Mouse (Mus musculus) intestine, embryonic 15.5 days (tissue): ENCODE results near the gene Dnajc1. TPM values are rescaled to one million over a fixed set of nuclear protein-coding genes. Genes with fewer than 3 reads are reported as not detected.
A peak's percentile ranks its signal among the peaks of the same experiment; 100 is the strongest.

Experiments used
- ATAC-seq: fragments of 200-750 bp; cut with Nextera tagmentation; 2 replicates; pipeline ENCODE4 v1.8.0; 2017; ENCODE audit warnings: moderate TSS enrichment, moderate library complexity
- H3K27ac ChIP-seq: fragments of 300-500 bp; sonication (generic); 2 replicates; pipeline ENCODE4 v1.5.1; 2015; ENCODE audit warnings: mild to moderate bottlenecking, inconsistent platforms
- H3K27me3 ChIP-seq: fragments of 300-500 bp; sonication (generic); replicated peaks from 2 replicates; pipeline ENCODE4 v1.6.1; 2015; ENCODE audit warnings: inconsistent platforms
- H3K36me3 ChIP-seq: fragments of 300-500 bp; sonication (generic); 2 replicates; pipeline ENCODE4 v1.6.1; 2015; ENCODE audit warnings: inconsistent platforms
- H3K4me1 ChIP-seq: fragments of 300-500 bp; sonication (generic); replicated peaks from 2 replicates; pipeline ENCODE4 v1.6.1; 2015; ENCODE audit warnings: inconsistent platforms
- H3K4me2 ChIP-seq: fragments of 300-500 bp; sonication (generic); replicated peaks from 2 replicates; pipeline ENCODE4 v1.6.1; 2015; ENCODE audit warnings: mild to moderate bottlenecking, inconsistent platforms
- H3K4me3 ChIP-seq: fragments of 300-500 bp; sonication (generic); replicated peaks from 2 replicates; pipeline ENCODE4 v1.5.1; 2015; ENCODE audit warnings: inconsistent platforms
- H3K9ac ChIP-seq: fragments of 300-500 bp; sonication (generic); 2 replicates; pipeline ENCODE4 v1.6.1; 2015; ENCODE audit warnings: inconsistent platforms
- H3K9me3 ChIP-seq: fragments of 300-500 bp; sonication (generic); 2 replicates; pipeline ENCODE4 v1.6.1; 2016; ENCODE audit warnings: inconsistent platforms
- WGBS: fragments of 180-500 bp; shearing (Covaris S2); methylation state at CpG from one replicate; pipeline ENCODE4 v1.1.7; 2015; 5-methylcytosine and 5-hydroxymethylcytosine counted together
- polyA plus RNA-seq: library from polyadenylated mRNA; unstranded; fragments of >200 nt; fragmentation: Nextera tagmentation; extraction: Ambion mirVana; gene quantifications from 2 replicates; pipeline ENCODE4 v1.2.1, GENCODE M21; 2015

Gene Dnajc1
- 30.1 and 31.6 TPM in 2 replicates for polyA plus RNA-seq

DNA sequence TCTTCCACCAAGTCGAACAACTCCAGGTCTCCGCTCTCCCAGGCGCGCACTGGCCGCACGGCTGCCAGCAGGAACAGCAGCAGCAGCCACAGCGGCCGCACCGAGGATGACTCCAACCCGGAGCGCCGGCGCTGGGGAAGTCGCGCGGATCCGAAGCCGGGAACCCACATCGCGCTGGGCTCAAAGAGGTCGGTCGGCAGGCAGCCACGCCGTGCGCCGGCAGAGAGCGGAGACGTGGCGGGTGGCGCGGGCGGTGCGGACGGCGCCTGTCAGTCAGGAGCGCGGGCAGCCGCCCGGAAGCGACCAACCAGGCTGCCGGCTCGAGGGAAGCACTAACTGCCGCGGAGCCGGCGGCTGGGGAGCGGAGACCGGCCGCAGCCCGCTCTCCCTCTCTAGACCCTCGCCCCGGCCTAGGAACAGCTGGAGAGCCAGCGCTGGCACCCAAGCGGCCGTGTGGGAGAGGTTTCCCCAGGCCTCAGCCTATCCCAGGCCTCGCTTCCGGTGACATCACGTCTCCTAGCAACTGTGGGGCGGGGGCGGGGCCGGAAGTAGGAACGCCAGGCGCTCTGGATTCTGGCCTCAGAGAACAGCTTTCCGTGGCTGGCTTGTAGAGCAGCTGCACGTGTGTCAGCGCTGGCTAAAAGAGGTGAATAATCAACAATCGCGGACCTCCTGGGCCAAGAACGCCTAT, at the start of gene Dnajc1:
Gene Dnajc1, minus strand, starts transcription at position 500 of the 691 bp plus-strand sequence.
- Histone ChIP-seq H3K27ac (peak within 1 kb of the TSS; percentile 97), H3K27me3 (no peaks in the 10 kb centered on the region), H3K4me3 (peak within 1 kb of the TSS; percentile 88), H3K36me3 (no peaks in the 10 kb centered on the region), H3K9me3 (no peaks in the 10 kb centered on the region), H3K9ac (peak within 1 kb of the TSS; percentile 87), H3K4me1 (no peaks in the 10 kb centered on the region), H3K4me2 (peak within 1 kb of the TSS; percentile 59)
- under 1% methylated on average over 69 of the region's 69 CpGs for WGBS
- ATAC-seq: peak; percentile 100

DNA sequence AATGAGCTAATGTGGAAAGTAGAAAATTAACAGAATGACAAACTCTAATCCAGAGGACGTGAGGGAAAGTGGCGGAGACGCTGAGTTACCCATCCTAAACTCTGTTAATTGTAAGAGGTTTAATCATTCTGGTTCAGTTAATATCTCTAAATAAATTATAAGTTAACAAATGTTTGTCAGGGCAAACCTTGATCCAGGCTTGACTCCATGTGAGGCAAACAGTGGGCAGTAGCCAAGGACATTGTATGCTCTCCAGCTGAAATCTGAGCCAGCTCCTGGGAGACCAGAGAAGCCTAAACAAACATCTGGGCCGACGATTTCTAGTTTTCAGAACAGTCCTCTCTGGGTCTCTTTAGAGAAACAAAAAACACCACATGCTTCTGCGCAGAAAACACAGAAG, 49.2 kb upstream of the Dnajc1 start:
- Histone ChIP-seq H3K4me2 (no peak overlapping the region), H3K4me3 (no peak overlapping the region), H3K27ac (no peak overlapping the region), H3K36me3 (no peaks in the 10 kb centered on the region), H3K9ac (no peak overlapping the region), H3K27me3 (no peaks in the 10 kb centered on the region), H3K9me3 (no peaks in the 10 kb centered on the region), H3K4me1 (no peaks in the 10 kb centered on the region)
- no peak for ATAC-seq
- WGBS: 39% methylated on average over 6 of the region's 6 CpGs

DNA sequence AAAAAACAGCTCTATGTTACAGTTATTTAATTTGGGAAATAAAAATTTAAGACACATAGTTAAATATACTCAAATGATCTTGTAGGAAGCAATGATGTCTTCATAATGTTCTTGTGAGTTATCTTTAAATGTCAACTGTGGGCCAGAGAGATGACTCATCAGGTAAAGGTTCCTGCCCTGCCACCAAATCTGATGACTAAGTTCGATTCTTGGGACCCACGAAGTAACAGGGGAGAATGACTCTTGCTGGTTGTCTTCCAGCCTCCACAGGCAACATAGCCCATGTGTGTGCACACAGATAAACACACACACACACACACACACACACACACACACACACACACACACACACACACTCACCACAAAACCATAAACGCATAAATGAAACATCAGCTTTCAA, 22.6 kb upstream of the Dnajc1 start:
- WGBS: 88% methylated on average over 3 of the region's 3 CpGs
- no peak overlapping the region for H3K9ac ChIP-seq
- no peaks in the 10 kb centered on the region for H3K9me3 ChIP-seq
- no peak for ATAC-seq
- H3K27ac ChIP-seq: no peak overlapping the region
- H3K27me3 ChIP-seq: no peaks in the 10 kb centered on the region
- no peaks in the 10 kb centered on the region for H3K4me1 ChIP-seq
- no peaks in the 10 kb centered on the region for H3K36me3 ChIP-seq
- H3K4me2 ChIP-seq: no peak overlapping the region
- H3K4me3 ChIP-seq: no peak overlapping the region

DNA sequence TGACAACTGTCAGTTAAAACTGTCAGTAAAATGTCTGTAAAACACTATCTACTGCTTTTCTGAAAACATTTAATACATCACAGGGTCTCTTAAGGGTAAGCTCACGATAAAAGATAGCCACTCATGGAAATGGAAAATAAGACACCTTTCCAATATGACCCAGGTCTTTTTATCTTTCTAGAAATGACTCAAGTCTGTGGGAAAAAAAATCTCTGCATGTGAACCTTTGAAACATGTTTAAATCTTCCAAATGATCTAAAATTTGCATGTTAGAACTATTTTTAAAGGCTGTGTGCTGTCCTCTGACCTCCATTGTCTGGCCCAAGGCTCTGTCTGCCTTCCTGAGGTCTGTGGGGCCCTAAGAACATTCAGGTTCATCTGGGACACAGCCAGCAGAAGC, 11.0 kb upstream of the Dnajc1 start:
- H3K4me2 ChIP-seq: no peak overlapping the region
- H3K9ac ChIP-seq: no peak overlapping the region
- no peaks in the 10 kb centered on the region for H3K36me3 ChIP-seq
- ATAC-seq: no peak
- H3K9me3 ChIP-seq: no peaks in the 10 kb centered on the region
- H3K4me3 ChIP-seq: no peak overlapping the region
- H3K27me3 ChIP-seq: no peaks in the 10 kb centered on the region
- WGBS: 81% methylated on average over 1 of the region's 1 CpGs
- H3K27ac ChIP-seq: no peak overlapping the region
- H3K4me1 ChIP-seq: no peaks in the 10 kb centered on the region

DNA sequence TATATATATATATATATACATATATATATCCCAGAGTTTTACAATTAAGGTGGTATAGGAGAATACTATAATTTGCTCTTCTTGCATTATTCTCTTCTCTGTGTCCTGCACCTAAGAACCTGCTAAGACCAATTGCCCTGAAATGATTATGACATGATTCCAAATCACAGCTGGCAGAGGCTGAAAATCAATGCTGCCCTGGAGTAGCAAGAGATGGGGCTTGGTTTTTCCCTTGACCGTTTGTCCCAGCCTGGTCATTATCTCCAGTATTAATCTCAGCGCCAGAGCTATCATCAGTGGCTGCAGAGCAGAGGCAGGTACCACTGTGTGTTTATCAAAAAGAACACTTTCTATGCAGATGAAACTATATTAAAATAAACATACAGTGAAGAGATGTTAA, 9.1 kb upstream of the Dnajc1 start:
- Histone ChIP-seq H3K9ac (no peak overlapping the region), H3K4me2 (no peak overlapping the region), H3K9me3 (no peaks in the 10 kb centered on the region), H3K4me3 (no peak overlapping the region), H3K27me3 (no peaks in the 10 kb centered on the region), H3K36me3 (no peaks in the 10 kb centered on the region), H3K27ac (no peak overlapping the region), H3K4me1 (no peaks in the 10 kb centered on the region)
- ATAC-seq: no peak
- 59% methylated on average over 2 of the region's 2 CpGs for WGBS

DNA sequence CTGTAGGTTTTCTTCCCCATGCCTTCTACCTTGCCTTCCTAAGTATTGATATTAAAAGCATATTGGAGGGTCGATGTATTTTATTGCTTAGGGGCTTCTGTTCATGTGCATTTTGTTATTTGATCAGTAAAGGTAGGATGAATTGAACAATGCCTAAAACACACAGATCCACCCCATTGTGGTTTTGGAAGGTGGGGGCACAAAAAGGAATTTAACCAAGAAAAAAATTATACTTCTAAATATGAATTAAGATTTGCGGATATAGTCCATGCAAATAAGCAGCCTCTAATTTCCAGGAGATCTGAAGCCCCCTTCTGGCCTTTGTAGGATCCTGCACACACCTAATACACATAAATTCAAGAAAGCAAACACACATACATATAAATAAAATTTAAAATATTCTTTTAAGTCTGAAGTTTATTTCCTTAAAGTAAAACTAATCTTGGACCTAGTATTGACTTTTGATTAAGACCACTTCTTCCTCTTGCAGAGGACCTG, 441 bp upstream of the Dnajc1 start:
- peak overlapping the region; percentile 88 for H3K4me3 ChIP-seq
- H3K27ac ChIP-seq: peak overlapping the region; percentile 97
- H3K27me3 ChIP-seq: no peaks in the 10 kb centered on the region
- ATAC-seq: peak; percentile 4; the same call in 1 of the 2 replicates
- H3K4me1 ChIP-seq: no peaks in the 10 kb centered on the region
- no peaks in the 10 kb centered on the region for H3K36me3 ChIP-seq
- H3K9ac ChIP-seq: peak overlapping the region; percentile 87; the same call in 1 of the 2 replicates
- peak overlapping the region; percentile 59 for H3K4me2 ChIP-seq
- WGBS: 73% methylated on average over 2 of the region's 2 CpGs
- no peaks in the 10 kb centered on the region for H3K9me3 ChIP-seq

DNA sequence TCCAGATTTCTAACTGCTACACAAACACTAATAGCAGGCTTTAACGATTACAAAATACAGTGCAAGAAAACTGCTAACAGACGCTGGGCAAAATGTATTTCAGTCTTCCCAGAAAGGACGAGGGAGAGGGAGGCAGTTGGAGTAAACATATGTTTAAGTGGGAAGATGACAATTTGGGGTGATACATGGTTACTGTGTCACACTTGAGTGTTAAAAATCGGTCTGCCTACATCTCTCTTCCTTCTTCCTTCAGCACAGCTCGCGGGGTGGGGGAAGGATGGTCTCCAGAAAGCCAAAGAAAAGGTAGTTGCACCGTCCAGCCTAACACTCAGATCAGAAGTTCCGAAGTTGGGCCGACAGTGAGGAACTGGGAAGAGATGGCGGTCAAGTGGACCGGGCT, 769 bp downstream of the Dnajc1 start:
- Histone ChIP-seq H3K9ac (peak overlapping the region; percentile 87), H3K27ac (peak overlapping the region; percentile 97), H3K27me3 (no peaks in the 10 kb centered on the region), H3K4me1 (no peaks in the 10 kb centered on the region), H3K36me3 (no peaks in the 10 kb centered on the region), H3K4me2 (peak overlapping the region; percentile 59), H3K9me3 (no peaks in the 10 kb centered on the region), H3K4me3 (peak overlapping the region; percentile 88)
- ATAC-seq: no peak
- under 1% methylated on average over 11 of the region's 11 CpGs for WGBS

DNA sequence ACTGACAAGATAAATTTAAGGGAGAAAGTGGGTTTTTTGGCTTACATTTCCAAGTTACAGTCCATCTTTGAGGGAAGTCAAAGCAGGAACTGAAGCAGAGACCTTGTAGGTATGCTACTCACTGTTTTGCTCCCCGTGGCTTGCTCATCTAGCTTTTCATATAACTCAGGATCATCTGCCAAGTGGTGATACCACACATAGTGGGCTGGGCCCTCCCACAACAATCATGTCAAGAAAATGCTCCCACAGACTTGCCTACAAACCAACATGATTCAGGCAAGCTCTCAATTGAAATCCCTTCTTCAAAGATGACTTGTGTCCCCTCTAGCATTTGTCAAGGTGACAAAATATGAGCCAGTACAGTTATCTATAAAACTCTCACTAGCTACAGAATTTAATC, 3.0 kb downstream of the Dnajc1 start:
- Histone ChIP-seq H3K9me3 (no peaks in the 10 kb centered on the region), H3K4me3 (no peak overlapping the region), H3K4me1 (no peaks in the 10 kb centered on the region), H3K27ac (no peak overlapping the region), H3K4me2 (no peak overlapping the region), H3K27me3 (no peaks in the 10 kb centered on the region), H3K36me3 (no peaks in the 10 kb centered on the region), H3K9ac (no peak overlapping the region)
- ATAC-seq: no peak
- WGBS: 78% methylated on average over 1 of the region's 1 CpGs

DNA sequence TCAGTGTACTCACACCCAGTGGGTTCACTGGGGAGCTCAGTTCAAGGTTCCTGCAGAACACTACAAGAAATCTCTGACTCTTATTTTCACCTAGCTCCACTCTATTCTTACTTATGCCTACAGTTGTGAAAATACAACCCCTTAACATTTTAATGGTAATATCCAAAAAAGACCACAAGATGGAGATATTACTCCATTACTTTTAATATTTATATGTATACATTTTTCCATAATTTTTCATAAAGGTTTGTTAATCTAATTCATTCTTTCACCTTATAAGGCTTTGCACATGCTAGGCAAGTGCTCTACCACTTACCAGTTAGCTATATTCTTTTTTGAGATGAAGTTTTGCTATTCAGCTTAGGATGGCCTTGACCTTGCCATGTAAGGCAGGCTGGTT, 11.0 kb downstream of the Dnajc1 start:
- no peak; the same call in 1 of the 2 replicates for ATAC-seq
- no peak overlapping the region for H3K27ac ChIP-seq
- no peaks in the 10 kb centered on the region for H3K27me3 ChIP-seq
- no peak overlapping the region for H3K4me3 ChIP-seq
- H3K36me3 ChIP-seq: no peaks in the 10 kb centered on the region
- no peaks in the 10 kb centered on the region for H3K4me1 ChIP-seq
- no peak overlapping the region for H3K4me2 ChIP-seq
- no peak overlapping the region for H3K9ac ChIP-seq
- no peaks in the 10 kb centered on the region for H3K9me3 ChIP-seq

DNA sequence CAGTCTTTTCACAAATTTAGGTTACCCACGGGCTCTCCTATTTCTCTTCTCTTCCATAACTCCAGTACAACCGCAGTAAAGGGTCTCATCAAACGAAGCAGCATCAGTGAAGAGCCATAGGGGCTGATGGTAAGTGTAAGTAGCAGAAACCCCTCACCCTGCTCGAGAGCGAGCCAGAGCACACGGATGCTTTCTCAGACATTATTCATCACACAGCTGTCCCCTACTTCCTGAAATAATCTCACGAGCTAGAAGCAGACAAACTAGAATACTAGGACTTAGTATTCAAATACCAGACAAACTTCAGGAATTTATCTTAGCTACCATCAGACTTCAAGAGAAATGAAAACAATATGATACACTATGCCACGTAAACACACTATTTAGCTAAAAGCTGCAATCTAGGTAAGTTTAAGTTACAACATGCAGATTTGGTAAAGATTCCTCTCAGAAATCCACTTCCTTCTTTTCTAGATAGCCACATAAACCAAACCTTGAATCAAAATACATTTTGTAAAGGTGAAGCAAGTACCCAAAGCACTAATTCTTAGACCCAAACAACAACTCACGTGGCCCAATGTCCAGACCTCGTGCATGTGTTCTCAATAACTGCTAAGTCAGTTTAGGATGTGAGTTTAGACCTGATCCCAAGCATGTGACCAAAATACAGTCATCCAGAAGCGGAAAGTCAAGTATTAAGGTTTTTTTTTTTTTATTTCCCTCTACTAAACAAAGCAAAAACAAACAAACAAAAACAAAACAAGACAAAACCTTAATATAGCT, 20.0 kb downstream of the Dnajc1 start:
- WGBS: 33% methylated on average over 11 of the region's 11 CpGs
- H3K4me2 ChIP-seq: no peak overlapping the region
- no peak overlapping the region for H3K4me3 ChIP-seq
- peaks cover 3% of the 10 kb centered on the region; the same call in 1 of the 2 replicates for H3K4me1 ChIP-seq
- H3K9me3 ChIP-seq: no peaks in the 10 kb centered on the region
- no peaks in the 10 kb centered on the region for H3K36me3 ChIP-seq
- H3K27ac ChIP-seq: no peak overlapping the region
- ATAC-seq: no peak
- no peak overlapping the region for H3K9ac ChIP-seq
- no peaks in the 10 kb centered on the region for H3K27me3 ChIP-seq

DNA sequence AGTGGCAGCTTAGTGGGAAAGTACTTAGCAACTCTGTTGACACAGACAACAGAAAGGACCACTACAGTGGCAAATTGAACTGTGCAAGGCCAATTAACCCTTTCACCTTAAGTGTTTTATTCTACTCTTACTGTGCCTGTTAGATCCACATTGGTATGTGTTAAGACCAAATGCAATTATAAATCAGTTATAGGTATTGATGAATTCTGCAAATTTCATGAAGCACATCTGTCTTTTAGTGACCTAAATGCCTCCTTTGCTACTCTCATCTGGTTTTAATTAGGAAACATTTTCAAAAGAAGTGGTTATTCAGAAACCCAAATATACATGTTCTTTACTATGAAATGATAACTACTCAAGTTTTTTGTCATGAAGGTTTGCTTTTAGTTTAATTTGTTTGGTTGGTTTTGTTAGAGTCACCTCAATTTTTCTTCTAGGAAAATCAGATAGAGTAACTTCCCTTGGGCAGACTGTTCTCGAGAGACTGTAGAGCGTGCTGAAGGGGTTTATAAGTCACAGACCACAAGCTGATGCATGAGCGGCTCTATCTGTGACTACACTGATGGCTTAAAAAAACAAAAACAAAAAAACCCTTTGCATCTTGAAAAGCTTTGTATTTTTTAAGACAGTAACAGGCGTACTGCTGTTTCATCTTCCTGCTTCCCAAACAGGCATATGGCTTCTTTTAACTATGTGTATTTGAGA, 21.7 kb downstream of the Dnajc1 start:
- Histone ChIP-seq H3K9ac (no peak overlapping the region), H3K27ac (no peak overlapping the region), H3K4me1 (peaks cover 3% of the 10 kb centered on the region; the same call in 1 of the 2 replicates), H3K36me3 (no peaks in the 10 kb centered on the region), H3K27me3 (no peaks in the 10 kb centered on the region), H3K9me3 (no peaks in the 10 kb centered on the region), H3K4me3 (no peak overlapping the region), H3K4me2 (no peak overlapping the region)
- WGBS: 86% methylated on average over 4 of the region's 4 CpGs
- ATAC-seq: no peak

DNA sequence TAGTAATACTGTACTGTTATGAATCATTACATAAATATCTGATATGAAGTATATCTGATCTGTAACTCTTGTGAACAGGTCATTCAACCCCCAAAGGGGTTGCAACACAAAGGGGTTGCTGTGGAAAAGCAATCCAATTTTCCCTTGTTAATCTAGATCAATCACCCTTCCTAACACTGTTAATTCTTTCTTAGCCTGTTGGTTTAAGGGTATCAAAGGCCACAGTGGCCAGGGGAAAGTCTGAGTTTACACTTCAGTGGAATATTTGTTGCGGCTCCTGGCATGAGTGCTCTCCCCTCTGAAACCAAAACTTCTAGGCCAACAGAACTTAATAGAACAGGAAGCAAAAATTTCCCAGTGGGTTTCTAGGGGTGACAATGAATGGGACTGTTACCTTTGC, 28.2 kb downstream of the Dnajc1 start:
- Histone ChIP-seq H3K9ac (no peak overlapping the region), H3K4me1 (no peaks in the 10 kb centered on the region), H3K4me2 (no peak overlapping the region), H3K36me3 (no peaks in the 10 kb centered on the region), H3K27me3 (no peaks in the 10 kb centered on the region), H3K27ac (no peak overlapping the region), H3K4me3 (no peak overlapping the region), H3K9me3 (no peaks in the 10 kb centered on the region)
- no peak for ATAC-seq
- WGBS: 83% methylated on average over 1 of the region's 1 CpGs
